Mouse (Mus musculus): Measurements from ENCODE around the gene Tsc22d1. TPM values are rescaled to one million over a fixed set of nuclear protein-coding genes. Genes with fewer than 3 reads are reported as not detected.

Tsc22d1 gene
- total RNA-seq, 2 experiments from 2014 or later: 530 to 560 TPM

DNA sequence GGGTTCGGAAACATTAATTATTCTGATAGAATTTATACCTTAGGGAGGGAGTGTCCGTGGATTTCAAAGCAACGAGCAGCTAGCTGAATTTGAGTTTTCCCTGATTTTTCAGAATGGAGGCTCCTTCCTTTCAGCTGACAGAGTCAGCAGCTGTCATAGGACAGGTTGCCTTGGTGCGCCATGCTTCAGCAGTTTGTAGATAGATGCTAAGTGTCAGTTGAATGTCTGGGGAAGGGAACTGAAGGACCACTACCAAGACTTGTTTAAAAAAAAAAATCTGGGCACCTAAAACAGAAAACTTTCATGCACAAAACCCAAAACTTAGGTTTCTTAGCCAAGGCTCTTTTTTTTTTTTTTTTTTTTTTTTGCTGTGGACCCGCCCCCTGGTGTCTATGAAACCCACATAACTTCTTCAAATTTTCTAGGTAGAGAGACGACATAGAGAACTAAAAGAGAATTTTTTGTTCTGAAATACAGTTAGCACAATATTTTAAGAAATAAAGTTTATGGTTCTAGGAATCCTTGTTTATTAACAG, 99.4 kb downstream of the Tsc22d1 start:
- no peak for DNase-seq (ENCODE audit: low spot score in 2 of 2)

DNA sequence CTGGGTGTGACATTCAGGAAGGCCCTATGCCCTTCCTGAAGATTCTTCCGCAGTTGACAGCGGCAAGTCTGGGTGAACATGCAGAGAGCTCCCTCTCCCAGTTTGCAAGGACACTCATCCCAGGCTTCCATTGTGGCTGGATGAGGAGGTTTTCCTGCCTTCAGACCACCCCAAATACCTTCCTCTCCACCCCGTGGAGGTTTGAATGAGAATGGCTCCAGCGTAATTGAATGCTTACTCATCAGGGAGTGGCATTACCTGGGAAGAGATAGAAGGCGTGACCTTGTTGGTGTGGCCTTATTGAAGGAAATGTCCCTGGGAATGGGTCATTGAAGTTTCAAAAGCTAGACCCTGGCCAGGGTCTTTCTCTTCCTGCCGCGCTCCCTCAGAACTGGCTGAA, 100.9 kb downstream of the Tsc22d1 start:
- no peak for DNase-seq (ENCODE audit: low spot score in 2 of 2)

DNA sequence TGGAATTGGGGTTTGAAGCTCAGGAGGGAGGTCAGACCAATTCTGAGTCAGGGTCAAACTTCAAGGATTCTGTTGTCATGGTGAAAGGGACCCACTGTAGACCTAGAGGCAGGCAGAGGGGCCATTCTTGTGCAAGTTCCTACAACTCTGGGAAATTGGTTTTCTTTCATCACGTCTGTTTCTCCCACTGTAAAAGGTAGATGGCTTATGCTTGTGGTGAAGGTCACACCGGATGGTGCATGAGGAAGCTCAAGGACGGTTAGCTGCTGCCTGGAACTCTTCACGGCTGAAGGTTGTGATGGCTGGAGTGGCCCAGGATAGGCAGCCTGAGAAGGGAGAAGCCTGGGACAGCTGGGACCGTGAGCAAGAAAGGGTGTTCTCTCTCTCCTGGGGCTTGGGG, 103.5 kb downstream of the Tsc22d1 start:
- DNase-seq (ENCODE audit: low spot score in 2 of 2): no peak

DNA sequence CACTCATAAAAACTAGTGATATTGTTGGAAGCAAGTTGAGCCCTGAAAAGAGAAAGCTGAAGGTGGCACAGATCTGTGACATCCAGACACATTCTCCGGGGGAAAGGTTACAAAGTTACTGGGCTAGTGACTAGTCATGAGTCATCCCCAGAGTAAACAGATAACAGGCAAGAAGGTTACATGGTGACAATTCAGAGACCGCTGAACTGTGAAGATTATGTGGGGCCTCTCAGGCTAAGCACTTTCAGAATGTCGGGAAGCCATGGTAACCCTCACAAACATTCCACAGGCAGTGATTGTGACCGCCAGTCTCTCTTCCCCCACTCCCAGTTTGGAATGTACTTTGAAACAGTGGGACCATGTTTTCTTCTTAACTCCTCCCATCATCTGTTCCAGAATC, 105.8 kb downstream of the Tsc22d1 start:
- DNase-seq (ENCODE audit: low spot score in 2 of 2): no peak

DNA sequence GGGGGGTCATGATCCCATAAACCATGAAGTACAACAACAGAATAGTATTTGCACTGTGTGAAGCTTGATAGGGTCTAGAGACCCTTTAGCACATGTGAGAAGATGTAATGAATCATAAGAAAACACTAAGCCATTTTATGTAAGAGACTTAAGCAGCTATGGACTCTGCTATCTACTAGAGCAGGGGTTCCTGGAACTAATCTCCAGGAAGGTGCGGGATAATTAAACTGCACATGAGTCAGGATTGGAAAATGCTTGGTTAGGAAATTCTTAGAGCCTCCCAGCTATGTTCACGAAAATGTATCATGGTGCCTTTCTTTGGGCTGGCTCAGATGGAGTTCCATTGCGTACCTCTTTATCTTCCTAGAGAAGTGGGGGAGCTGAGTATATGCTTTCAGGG, 106.5 kb downstream of the Tsc22d1 start:
- DNase-seq (ENCODE audit: low spot score in 2 of 2): no peak

DNA sequence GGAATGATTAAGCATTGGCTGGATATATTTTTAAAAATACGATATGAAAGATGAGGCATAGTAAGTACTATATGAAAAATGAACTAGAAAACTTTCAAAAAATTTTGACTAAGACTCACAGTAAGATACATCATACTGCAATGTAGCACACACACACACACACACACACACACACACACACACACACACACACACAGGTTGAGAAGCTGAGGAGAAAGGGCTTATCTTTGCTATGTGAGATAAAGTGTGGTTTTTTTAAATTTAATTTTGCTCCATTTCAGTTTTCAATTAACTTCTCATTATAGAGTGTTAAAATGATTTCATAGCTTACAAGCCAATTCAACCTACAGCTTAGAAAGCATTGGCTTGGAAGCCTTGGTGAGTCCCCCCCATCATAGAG, 108.6 kb downstream of the Tsc22d1 start:
- no peak for DNase-seq (ENCODE audit: low spot score in 2 of 2)

DNA sequence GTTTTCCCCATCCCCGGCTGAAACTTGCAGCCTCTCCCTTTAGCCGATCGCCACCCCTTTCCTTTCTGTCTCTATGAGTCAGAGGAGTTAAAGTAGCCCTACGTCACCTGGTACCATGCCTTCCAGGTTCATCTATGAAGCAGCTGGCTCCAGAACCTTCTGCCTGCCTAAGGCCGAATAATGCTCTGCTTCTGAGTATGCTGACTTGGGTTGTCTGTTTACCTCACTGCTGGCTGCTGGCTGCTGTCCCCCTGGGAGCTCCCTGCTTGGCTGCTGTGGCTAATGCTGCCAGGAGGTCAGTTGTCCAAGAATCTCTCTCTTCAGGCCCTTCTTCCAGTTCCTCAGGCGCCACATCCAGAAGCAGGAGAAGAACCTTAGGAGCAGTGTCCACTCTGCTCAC, 111.7 kb downstream of the Tsc22d1 start:
- no peak for DNase-seq (ENCODE audit: low spot score in 2 of 2)

DNA sequence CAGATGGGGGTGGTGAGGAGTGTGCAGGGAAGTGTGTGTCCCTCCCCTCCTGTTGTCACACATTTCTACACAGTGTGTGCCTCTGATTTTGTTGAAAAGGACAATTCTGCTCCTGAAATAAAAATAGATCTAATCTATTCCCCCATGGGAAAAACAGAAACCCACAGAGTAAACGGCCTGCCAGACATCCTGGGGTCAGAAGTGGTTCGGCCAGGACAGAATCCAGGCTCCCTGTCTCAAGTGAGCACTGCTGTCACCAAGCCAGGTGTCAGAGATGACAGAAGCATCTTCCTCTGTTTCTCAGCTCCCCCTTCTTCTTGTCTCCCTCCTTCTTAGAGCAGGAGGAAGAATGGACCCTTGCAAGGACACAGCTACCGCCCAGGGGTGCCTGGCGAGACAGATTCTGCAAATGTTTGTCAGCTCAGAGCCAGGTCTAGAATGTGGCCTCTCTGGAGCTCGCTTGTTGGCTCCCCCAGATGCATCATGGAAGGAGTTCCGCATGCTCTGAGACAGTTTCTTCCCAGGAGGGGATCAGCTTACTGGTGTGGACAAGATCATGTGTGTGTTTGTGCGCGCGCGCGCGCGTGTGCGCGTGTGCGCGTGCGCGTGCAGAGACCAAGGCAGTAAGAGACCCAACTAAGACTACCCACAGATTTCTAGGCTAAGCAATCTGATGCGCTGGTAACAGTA, 112.4 kb downstream of the Tsc22d1 start:
- no peak for DNase-seq (ENCODE audit: low spot score in 2 of 2)

DNA sequence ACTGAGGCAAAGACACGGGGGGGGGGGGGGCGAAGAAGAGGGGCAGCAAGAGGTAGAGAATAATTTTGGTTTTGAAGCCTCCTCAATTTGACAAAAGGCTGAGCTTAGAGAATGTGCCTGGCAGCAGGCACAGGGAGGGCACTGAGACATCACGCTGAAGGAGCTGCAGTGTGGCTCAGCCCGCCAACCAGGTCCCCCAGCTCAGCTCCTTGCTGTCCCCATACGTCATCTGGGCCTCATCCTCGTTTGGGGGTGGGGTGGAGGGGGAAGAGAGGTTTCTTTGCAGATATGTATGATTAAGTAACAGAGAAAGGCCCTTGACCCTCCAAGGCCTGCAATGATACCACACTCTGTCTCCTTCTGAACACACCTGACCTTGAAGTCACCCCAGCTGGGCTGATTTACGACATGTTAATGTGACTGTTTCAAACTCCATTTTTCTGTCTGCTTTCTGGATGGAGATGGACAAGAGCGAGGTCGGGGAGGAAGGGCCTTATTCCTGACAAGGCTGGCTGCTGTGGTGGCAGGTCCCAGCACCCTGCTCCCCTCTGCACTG, 113.1 kb downstream of the Tsc22d1 start:
- DNase-seq (ENCODE audit: low spot score in 2 of 2): no peak

DNA sequence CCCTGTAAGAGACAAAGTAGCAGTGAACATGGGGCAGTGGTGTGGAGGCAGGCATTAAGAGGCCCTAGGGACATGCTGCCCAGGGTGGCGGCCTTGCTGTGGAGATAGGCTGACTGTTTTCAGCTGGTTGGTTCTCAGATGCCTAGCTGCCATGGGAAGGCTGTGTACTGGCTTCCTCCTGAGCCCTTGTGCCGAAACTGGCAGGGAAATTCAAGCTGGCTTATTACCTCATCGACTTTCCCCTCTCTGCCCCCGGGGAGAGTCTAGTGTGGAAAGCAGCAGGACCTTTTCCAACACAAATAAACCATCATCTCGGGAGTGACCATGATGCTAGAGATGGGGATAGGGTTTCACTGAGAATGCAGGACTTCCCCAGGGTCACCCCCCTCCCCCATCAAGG, 113.9 kb downstream of the Tsc22d1 start:
- no peak for DNase-seq (ENCODE audit: low spot score in 2 of 2)

DNA sequence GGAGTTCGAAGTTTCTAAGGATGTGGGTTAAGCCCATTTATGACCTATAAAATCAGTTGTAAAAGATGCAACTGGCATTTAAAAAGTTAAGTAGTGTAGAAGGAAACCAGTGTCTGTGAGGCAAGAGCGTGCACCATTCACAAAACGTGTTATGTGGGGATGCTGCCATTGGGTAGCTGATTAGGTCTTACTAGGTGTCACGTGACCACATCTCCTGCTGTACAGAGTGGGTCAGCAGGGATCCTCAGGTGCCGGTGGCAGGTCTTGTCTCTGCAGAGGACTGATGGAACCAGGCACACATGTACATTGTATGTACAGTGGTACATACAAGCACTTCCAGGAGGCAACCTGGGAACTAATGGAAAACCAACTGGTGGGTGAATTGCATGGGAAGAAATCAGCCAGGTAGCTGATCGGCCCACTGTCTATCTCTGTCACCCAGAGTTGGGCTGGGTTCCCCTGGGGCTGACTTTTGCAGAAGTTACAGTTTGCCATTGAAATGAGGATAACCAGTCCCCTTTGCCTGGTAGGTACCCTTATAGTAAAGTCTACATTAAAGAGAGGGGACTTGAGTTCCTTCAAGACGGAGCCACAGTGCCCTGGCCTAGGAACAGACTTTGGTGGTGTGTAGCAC, 116.4 kb downstream of the Tsc22d1 start:
- no peak for DNase-seq (ENCODE audit: low spot score in 2 of 2)

DNA sequence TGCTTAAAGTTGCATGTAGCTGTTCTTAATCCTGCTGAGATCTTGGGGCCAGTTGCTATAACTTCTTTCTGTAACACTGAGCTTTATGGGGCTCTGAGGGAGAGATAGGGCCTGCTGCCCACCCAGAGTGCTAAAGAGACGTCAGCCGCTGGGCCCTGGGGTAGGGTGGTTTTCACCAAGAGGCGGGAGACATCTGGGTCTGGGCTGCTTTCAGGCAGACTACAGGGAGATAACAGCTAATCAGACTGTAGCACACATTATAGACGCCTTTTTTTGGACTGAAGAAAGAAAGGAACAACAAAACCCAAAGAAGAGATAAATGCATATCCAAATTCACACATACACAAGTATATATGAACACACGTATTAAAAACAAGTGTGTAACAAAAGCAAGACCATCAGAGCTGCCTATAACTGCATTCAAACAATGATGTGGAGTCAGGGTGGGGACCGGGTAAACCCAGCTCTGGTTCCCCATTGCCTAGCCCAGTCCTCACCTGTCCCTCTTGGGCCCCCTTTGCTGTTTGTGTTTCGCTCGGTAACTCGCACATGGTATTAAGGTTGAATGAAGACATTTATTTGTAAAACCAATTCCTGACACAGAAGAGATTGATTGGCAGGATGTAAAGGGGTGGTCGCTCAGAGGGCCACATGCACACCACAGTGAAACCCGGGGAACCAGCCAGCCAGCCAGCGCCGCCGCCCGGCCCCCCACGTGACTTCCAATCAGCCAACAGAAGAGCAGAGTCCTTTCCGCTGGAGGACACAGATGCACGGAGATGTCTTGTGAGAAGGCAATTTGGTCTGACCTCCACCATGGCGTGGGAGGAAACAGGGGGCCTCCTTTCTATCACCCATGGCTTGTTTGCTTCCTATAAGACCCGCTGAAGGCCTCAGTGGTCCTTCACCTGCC, 117.8 kb downstream of the Tsc22d1 start:
- DNase-seq (ENCODE audit: low spot score in 2 of 2): no peak

DNA sequence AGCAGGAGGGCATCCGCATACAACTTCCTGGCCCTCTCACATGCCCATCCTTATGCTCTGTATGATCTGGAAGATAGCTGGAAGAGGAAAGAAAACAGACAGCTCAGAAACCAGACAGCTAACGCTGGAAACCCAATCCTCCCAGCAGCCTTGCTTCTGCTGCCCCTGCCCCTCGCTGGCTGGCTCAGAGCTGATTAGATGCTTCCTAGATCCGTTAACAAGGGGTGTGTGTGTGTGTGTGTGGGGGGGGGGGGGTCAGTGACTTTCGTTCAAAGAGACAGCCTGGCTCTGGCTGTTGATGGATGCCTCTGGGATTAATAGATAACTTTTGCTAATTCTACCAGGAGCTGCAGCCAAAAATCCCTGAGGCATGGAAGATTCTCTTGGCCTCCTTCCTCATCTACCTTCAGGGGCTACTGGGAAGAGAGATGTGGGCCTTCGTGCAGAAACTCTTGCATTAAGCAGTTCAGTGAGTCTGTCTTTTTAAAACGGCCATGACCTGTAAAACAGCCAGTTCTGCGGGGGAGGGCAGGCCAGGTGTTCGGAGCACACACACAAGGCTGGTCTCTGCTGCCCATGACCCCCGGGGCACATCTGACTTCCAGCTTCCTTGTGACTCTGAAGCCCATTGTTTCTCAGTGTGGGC, 118.5 kb downstream of the Tsc22d1 start:
- no peak for DNase-seq (ENCODE audit: low spot score in 2 of 2)

DNA sequence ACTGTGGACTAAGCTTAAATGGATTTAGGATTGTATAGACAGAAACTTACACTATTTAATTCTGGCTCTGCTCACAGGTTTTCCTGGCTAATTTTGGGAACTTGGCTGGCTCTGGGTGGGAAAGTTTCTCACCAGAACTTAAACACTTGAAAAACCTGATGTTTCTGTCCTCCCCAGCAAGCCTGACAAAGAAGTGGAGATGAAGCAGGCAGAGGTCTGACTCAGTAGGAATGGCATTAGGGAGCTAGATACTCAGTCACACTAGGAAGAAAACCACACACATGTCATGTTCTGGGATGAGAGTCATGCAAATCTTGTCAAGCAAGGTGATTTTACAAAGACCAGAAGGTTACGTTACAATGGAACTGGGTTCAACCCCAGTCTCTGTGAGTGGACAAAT, 120.3 kb downstream of the Tsc22d1 start:
- DNase-seq (ENCODE audit: low spot score in 2 of 2): no peak

DNA sequence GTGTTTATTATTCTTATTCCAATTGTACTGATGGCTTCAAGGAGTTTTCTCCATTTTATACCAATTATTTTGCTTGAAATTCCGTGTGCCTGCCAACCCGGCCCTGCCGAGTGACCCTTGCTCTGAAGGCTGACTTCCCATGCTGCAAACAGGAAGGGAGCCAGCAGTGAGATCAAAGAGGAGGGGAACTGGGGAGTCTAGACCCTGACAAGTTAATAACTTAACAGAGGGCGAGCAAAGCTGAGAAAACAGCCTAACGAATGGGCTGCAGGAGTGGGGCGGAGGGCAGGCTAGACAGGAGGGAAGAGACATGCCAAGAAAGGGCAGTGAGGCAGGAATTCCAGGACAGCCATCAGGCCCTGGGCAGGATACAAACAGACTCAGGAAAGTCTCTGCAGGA, 122.2 kb downstream of the Tsc22d1 start:
- no peak for DNase-seq (ENCODE audit: low spot score in 2 of 2)

DNA sequence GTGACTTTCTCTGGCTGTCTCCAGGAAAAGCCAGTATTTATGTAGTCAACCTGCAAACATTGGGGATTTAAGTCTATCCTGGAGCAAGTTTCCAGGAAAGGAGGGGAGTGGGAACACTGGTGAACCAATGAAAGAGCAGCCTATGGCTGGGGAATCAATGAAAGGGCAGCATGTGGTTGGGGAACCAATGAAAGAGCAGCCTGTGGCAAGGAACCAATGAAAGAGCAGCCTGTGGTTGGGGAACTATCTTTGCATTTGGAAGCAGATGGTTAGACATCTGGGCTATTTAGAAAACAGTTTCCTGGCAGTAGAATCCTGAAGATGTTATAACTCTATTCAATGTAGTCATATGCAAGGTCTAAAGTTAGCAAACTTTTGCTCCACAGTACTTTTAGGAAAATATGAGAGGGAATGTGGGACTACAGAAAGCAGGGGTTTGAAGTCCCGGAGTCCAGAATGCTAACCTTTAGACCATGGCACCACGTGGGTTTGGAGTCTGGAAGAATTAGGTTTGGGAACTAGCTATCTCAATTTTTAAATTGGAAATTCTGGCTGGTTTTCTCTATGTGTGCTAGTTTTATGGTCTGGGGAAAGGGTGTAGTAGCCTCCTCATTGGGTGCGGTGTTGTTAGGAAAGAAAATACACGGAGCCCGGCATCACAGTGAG, 125.4 kb downstream of the Tsc22d1 start:
- DNase-seq (ENCODE audit: low spot score in 2 of 2): no peak

DNA sequence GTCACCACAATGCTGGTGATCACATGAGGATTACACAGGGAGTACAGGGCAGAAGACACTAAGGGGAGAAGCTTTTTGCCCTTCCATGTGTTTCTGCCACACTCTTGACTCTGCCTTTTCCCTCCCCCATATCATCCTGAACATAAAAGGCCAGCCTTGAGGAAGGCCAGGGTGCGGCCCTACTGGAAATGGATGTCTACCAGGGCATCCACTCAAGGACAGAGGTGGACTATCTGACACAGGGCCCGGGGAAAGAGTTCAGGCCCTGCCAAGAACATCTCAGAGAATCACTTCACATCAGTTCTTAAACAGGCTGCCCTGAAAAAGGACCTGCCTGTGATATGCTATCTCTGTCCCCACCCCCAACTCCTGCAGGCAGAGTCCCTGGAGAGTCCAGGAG, 126.6 kb downstream of the Tsc22d1 start:
- DNase-seq (ENCODE audit: low spot score in 2 of 2): no peak

DNA sequence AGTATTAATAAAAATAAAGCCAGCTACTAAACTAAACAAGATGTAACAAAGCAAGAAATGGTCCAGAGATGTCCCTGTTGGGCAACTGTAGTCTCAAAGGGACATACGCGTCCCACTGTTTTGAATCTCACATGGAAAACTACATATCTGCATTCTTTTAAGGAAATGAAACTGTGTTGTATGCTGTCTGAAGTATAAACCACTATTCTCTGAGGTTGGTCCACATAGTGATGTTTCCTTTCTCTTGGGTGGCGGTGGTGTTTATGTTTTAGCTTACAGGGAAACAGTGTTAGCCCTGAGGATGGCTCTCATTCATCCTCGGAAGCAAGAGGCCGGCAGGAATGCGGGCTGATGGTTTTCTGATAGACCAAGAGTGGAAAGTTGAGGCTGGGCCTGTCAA, 129.4 kb downstream of the Tsc22d1 start:
- no peak for DNase-seq (ENCODE audit: low spot score in 2 of 2)

DNA sequence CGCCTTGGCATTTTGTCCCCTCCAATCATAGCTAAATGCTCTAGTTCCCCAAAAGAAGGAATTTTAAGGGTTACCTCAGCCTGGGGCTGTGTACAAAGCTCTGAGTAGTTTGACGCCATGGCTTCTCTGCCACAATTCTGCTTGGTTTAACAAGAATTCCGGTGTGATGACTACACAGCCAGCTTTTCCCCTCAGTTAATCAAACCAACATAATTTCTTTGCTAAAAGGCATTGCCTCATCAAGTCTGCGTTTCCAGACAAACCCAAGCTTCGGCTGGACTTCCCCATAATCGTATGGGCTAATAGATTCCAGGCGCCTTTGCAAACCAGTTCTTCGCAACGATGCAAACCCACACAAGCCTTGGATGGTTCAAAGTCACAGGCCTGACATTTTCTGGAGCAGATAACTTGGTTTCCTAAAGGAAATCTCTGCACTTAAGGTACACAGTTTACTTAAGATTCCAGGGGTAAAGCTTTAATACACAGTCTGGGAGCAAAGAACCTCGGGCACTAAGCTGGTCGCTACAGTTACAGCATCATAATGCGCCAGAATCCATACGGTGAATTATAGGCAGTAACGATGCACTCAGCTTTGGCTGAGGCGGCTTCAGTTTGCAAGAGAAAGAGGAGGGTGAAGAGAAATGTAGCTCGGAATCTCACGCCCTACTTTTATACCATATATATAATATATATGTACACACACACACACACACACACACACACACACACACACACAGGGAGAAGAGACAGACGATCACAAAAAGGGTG, 140.7 kb downstream of the Tsc22d1 start:
- peak in 1 of 2 experiments; percentile 31 for DNase-seq (ENCODE audit: low spot score in 2 of 2)

All from layer of hippocampus, postnatal 10 days (tissue).